Mouse (Mus musculus) kidney, adult 18-20 months (tissue): ENCODE results near the gene Hmgb1.
A peak's percentile ranks its signal among the peaks of the same experiment; 100 is the strongest.

Source experiments
- DNase-seq: peaks from one replicate; pipeline ENCODE4 v3.0.0; 2021

Gene Hmgb1

GRCm38 (mm10) chr5:149097841-149098240 lies 86.4 kb downstream of the Hmgb1 start:
- DNase-seq: no peak

DNA sequence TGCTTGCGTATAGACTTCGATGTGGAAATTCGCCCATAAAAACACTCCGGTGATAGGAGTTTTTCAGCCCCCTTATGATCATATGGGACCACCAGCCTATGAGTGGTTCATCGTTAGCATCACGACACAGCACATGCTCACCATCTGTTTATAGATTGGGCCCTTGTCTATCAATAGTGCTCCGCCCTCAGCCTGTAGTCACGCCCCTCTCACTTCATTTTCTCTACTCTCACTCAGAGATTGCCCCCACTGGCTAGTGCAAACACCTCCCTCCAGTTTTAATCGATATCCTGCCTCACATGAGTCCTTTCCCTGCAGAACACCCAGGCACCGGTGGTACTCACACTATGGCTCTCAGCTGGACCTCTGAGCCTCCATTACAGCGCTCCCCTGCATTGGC lies 88.0 kb downstream of the Hmgb1 start:
- no peak for DNase-seq

DNA sequence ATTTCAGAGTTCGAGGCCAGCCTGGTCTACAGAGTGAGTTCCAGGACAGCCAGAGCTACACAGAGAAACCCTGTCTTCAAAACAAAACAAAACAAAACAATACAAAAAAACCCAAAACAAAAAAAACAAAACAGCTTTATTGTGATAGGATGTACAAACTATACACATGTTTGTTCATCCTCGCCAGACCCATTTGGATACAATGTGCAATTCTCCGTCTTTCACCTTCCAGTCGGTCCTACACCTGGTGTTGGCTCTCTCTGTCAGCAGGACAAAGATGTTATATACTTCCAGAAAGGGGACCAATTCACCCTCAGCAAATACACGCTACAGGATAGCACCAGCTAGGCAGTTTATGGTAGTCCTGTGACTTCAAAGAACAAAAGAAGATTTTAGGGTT lies 91.4 kb downstream of the Hmgb1 start:
- no peak for DNase-seq

GRCm38 (mm10) chr5:149092526-149092925 lies 91.8 kb downstream of the Hmgb1 start:
- no peak for DNase-seq

- no peak for DNase-seq
Observed at GRCm38 (mm10) chr5:149091256-149091655, 93.0 kb downstream of the Hmgb1 start.

GRCm38 (mm10) chr5:149089860-149090259 lies 94.4 kb downstream of the Hmgb1 start:
- no peak for DNase-seq

DNA sequence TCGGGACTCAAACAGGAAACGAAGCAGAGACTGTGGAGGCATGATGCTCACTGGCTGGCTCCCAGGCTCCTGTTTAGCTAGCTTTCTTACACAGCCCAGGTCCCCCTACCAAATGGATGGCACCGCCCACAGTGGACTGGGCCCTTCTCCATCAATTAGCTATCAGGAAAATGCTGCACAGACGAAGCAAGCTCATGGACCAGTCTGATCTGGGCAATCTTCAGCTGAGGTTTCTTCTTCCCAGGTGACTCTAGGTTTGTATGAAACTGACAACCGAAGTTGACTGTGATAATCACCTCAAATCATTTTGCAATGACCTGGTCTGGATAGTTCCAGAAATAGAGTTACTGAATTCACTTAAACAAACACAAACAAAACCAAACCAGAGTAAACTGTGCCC lies 94.8 kb downstream of the Hmgb1 start:
- DNase-seq: no peak

- DNase-seq: no peak
Observed at GRCm38 (mm10) chr5:149088891-149089290, 95.4 kb downstream of the Hmgb1 start.

DNA sequence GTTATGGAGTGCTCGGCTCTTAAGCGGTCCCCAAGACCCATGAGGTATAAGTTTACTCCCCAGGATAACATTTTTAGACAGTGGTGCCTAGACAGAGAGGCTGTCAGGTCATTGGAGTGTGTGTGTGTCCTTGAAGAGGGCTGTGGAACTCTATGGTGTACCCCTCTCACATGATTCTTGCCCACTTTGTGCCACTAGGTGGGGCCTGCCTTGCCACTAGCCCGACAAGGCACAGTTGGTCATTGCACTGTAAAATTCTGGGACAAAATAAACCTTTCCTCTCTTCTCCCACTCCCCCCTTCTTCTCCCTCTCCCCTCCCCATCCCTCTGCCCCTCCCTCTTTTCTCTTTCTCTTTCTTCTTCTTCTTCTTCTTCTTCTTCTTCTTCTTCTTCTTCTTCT lies 96.1 kb downstream of the Hmgb1 start:
- no peak for DNase-seq

- DNase-seq: no peak
Observed at GRCm38 (mm10) chr5:149086382-149087244, 97.7 kb downstream of the Hmgb1 start.

DNA sequence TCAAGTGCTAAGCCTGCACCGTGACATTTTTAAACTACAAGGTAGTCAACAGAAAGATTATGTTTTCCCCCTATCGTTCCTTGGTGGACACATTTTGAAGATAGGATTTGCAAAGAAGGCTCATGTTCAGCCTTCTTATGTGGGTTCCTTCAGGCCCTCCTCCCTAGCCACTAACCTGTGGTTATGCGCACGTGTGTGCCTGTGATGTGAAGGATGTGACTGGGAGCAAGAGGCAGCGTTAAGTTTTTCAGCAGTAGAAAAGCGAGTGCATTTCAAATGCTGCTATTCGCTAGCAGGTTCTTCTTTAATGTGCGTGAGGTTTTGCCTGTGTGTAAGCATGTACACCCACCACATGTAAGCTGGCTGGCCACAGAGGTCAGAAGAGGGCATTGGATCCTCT lies 103.8 kb downstream of the Hmgb1 start:
- DNase-seq: no peak

GRCm38 (mm10) chr5:149079758-149080150 lies 104.5 kb downstream of the Hmgb1 start:
- no peak for DNase-seq

DNA sequence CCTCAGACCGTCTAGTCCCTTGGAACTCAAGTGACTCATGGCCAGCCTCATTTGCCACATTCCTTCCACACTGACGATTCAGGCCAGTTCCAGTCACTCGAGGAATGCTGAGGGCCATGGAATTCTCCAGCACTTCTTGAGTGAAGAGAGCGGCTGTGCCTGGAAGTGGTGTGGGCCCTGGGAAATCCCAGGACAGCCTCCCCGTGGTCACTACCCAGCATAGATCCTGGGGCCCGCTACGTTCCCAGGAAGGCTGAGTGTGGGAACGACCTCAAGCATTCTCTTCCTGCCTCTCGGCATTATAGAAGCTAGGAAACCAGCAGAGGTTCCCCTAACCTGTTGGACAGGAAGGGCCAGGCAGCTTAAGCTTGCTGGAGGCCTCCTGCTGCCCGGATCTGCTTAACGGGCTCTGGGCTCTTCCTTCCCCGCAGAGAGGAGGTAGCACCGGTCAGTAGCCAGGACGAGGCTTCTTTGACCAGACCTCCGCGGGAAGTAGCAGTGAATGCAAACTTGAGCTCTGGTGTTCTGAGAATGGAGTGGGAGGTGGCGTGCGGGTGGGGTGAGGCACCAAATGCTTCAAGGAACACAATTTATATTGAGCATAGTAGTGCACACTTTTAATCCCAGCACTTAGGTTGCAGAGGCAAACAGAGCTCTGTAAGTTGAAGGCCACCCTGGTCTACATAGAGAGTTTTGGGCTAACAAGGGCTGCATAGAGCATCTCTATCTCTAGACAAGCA lies 105.1 kb downstream of the Hmgb1 start:
- peak; percentile 29 for DNase-seq

DNA sequence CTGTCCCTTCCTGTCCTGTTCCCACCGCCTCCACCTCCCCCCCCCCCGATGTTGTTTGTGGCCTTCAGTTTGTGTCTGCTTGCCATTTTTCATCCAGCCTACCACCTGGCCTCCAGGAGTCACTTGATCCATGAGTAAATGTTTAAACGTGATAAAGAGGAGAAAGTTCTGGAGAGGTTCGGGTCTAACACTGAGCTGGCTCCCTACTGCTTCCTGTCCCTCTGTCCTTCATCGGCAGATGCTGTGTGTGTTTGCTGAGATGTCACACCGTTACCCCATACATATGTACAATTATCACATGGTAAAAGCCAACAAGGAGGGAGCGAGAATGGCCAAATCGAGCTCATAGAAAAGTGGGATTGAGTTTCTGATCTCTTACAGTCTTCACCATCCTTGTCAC lies 107.2 kb downstream of the Hmgb1 start:
- no peak for DNase-seq

GRCm38 (mm10) chr5:149071546-149071945 lies 112.7 kb downstream of the Hmgb1 start:
- no peak for DNase-seq

- DNase-seq: no peak
Observed at GRCm38 (mm10) chr5:149068745-149069144, 115.5 kb downstream of the Hmgb1 start.

GRCm38 (mm10) chr5:149068247-149068740 lies 116.0 kb downstream of the Hmgb1 start:
- DNase-seq: no peak

DNA sequence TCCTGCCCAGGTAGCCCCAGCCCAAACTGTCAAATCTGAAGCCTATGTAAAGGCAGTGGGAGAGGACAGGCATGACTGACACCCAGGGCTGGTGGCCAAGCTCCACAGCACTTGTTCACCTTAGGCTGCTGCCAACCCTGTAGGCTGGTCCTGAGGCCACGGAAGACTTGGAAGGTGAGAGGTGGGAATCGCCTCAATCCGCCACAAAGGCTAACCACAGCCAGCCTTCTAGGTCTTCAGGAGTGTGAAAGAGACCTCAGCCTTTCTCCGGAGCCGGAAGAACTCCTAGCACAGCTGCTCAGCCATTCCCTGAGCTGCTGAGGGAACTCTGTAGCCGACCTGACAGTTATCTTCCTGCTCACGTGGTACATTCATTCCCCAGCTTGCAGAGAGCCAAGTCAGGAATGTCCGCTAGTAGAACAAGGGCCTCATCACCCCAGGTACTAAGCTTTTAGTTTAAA lies 116.8 kb downstream of the Hmgb1 start:
- no peak for DNase-seq

DNA sequence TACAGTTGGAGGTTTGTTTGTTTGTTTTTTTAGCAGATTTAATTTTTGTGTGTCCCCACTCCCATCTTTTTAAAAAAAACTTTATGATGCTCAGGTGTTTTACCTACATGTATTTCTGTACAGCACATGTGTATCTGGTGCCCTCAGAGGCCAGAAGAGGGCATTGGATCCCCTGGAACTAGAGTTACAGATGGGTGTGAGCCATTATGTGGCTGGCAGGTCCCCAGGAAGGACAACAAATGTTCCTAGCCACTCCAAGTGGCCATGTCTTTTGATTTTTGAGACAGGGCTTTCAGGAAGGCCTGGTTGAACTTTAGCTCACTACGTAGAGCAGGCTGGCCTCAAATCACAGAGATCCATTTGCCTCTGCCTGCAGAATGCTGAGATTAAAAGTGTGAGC lies 121.5 kb downstream of the Hmgb1 start:
- peak; percentile 25 for DNase-seq

DNA sequence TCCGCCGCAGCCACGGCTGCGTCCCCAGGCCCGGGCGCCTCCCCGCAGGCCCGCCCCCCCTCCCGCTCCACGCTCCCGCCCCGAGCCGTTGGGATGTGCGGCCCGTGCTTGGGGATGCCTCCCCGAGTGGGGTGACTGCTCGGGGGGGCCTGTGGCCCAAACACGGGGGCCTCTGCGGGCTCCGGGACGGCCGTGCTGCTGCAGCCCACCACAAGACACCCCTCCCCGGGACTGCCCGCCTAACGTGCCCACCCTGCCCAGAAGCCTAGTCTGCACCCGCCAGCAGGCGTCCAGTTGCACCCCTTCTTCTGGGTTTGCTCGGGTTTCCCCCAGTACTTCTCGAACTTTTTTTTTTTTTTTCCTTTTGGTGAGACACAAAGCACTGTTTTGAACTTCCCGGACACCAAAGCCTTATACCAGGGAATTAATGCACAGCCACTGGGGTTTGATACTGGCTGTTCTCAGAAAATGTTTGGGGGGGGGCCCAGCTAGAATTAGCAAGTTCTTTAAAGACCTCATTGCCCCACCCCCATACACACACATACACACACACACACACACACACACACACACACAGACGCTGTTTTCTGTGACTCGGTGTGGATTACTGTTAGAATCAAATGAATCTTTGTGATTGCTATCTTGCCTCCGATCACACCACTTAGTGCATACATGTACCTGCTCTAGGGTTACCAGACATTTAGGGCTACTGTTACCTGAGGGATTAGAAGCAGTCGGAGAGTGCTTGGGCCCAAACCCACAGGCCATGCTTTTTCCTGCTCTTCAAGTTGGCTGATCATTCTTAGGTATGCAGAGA lies 130.7 kb downstream of the Hmgb1 start:
- no peak for DNase-seq

DNA sequence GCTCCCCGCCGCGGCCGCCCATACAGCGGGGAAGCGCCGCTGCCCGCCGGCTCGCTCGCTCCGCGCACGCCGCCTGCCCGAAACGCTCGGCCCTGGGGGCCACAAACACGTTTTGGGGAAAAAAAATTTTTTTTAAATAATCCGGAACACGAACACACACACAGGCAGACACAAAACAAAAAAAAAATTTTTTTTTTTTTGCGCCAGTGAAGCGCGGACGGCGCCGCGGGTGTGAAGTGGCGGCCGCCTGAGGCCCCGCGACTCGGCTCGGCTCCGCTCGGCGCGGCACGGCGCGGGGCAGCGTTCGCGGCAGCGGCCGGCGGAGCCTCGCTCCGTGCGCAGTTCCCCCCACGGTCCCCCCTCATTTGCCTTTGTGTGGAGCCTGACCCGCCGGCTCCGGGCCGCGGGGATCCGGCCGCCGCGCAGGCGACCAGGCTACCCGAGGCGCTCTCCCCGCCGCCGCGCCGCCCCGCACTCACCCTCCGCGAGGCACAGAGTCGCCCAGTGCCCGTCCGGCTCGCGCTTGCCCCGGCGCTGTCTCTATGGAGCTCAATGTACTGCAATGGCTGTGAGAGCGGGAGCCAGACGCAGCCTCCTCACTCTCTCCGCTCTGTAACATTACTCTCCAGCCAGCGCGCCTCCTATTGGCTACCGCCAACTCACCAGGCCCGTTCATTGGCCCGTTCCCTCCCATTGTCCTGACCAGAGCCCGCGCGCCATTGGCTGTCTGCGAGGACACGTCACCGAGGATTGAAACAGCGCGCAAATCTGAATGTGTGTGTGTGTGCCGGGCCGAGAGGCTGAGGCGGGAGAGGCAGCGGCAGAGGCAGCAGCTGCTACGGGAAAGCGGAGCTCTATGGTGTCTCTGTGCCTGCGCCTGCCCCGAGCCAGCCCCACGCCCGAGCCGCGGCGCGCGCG lies 131.6 kb downstream of the Hmgb1 start:
- DNase-seq: peak; percentile 99
